Mouse (Mus musculus) bone marrow macrophage, adult 2 months (primary cell): ENCODE data around the gene Kantr.

Experiments used
- CTCF ChIP-seq: IDR thresholded peaks from 2 replicates; pipeline ENCODE4 v1.5.1; 2012; ENCODE audit warnings: low read depth, mild to moderate bottlenecking, low read length, moderate library complexity
- POLR2A ChIP-seq: IDR thresholded peaks from 2 replicates; pipeline ENCODE4 v1.6.1; 2012; ENCODE audit warnings: mild to moderate bottlenecking, low read depth, low read length, borderline replicate concordance

DNA sequence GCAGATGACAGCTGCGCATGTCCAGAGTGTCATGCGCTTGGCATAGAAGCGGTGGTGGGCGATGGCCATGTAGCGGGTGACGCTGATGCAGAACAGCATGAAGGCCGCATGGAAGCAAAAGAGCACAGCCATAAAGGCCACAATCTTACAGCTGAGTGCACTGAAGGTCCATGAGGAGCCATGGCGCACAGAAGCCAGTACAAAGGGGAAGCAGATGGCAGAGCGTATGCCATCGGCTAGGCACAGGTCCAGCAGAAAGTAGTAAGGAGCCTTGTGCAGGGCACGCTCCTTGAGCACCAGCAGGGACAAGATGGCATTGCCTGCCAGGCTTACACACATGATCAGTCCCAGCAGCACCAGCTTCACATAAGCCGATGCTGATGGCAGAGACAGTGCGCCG lies 19.7 kb upstream of the Kantr start:
- TF ChIP-seq CTCF (no peak), POLR2A (no peak)
